16 mouse cellular contexts compared by ENCODE assay signal in the genomic region with DNA sequence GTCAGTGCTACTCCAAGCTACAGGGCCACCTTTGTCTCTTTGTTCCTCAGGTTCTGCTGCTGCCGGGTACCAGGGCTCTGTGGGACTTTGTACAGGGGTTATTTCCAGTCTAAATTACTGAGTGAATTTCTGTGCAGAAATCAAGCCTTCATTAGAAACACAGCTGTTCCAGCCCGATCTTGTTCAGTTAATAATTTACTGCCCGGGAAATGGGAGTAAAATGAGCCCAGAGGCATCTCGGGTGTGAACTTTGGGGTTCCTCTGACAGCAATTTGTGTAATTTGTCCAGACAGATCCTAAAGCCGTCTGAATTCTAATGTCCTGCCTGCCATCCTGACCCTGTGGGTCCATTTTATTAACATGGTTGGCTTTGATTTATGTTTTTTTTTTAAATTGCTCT. TPM values are rescaled to one million over a fixed set of nuclear protein-coding genes. Genes with fewer than 3 reads are reported as not detected.
DNase-seq lines count a peak whose midpoint lies in the region; ATAC-seq and TF ChIP-seq lines count a peak whose summit lies in the region.
"Had no signal": no experiment of that assay in that cellular context is flagged by ENCODE, and none has a peak within 500 bp of the region (broad histone marks: within the 10 kb centered on the region; RNA-seq: fewer than 3 reads in every experiment).

No protein-coding gene starts in this region.

- H3K4me1 ChIP-seq in heart, embryonic 13.5 days = peaks cover 13% of the 10 kb centered on the region
- peaks cover 9% of the 10 kb centered on the region for H3K4me1 ChIP-seq in heart, embryonic 12.5 days (replicated peaks)
- peaks cover 11% of the 10 kb centered on the region for H3K4me1 ChIP-seq in forebrain, embryonic 15.5 days
- H3K4me1 ChIP-seq in kidney, adult 2 months (ENCODE audit: control insufficient read depth, insufficient read depth, low read length) = peaks cover 10% of the 10 kb centered on the region
- peaks cover 4% of the 10 kb centered on the region for H3K4me1 ChIP-seq in limb, embryonic 11.5 days (ENCODE audit: control insufficient read depth, insufficient read depth, low read length)
- H3K4me1 ChIP-seq in heart, embryonic 10.5 days = peaks cover 26% of the 10 kb centered on the region

- 71% methylated on average over 5 of the region's 5 CpGs for WGBS in heart, embryonic 13.5 days
- 65% methylated on average over 5 of the region's 5 CpGs for WGBS in heart, embryonic 12.5 days
- WGBS in forebrain, embryonic 15.5 days = 54% methylated on average over 5 of the region's 5 CpGs
- WGBS in kidney, adult 2 months = 16% methylated on average over 5 of the region's 5 CpGs
- 12% methylated on average over 5 of the region's 5 CpGs for WGBS in limb, embryonic 11.5 days
- WGBS in heart, embryonic 10.5 days = 72% methylated on average over 5 of the region's 5 CpGs

- DNase-seq in kidney, adult 2 months = peak; percentile 87
- peak; percentile 34 for DNase-seq in limb, embryonic 11.5 days (ENCODE audit: low spot score)
- DNase-seq in T-cell, adult 2 months (ENCODE audit: low spot score) = no peak
- DNase-seq in heart, embryonic 10.5 days (ENCODE audit: low spot score) = no peak
- DNase-seq: B cell, adult 2 months; cerebellum, adult 8-10 months; heart, adult 2 months; lung, postnatal 36 days; thymus, adult 18-20 months had no signal

- no peaks in the 10 kb centered on the region for H3K36me3 ChIP-seq in heart, embryonic 13.5 days
- no peaks in the 10 kb centered on the region for H3K36me3 ChIP-seq in heart, embryonic 12.5 days
- H3K36me3 ChIP-seq in forebrain, embryonic 15.5 days = no peaks in the 10 kb centered on the region
- H3K36me3 ChIP-seq in kidney, adult 2 months (ENCODE audit: control insufficient read depth, insufficient read depth, low read length) = no peaks in the 10 kb centered on the region
- H3K36me3 ChIP-seq in limb, embryonic 11.5 days (ENCODE audit: control insufficient read depth, insufficient read depth, low read length) = no peaks in the 10 kb centered on the region
- no peaks in the 10 kb centered on the region for H3K36me3 ChIP-seq in heart, embryonic 10.5 days
- H3K36me3 ChIP-seq: G1E; hindbrain, embryonic 15.5 days; liver, embryonic 12.5 days had no signal

- 0 out of 2 replicates have a peak, but pooled peaks cover 3% of the 10 kb centered on the region for H3K27me3 ChIP-seq in heart, embryonic 13.5 days (replicated peaks)
- no peaks in the 10 kb centered on the region for H3K27me3 ChIP-seq in heart, embryonic 12.5 days (replicated peaks)
- no peaks in the 10 kb centered on the region for H3K27me3 ChIP-seq in forebrain, embryonic 15.5 days
- no peaks in the 10 kb centered on the region for H3K27me3 ChIP-seq in kidney, adult 2 months (replicated peaks; ENCODE audit: control insufficient read depth, insufficient read depth, low read length)
- H3K27me3 ChIP-seq in limb, embryonic 11.5 days (ENCODE audit: control insufficient read depth, insufficient read depth, low read length) = no peaks in the 10 kb centered on the region
- H3K27me3 ChIP-seq in heart, embryonic 10.5 days (ENCODE audit: insufficient read depth, poor library complexity, severe bottlenecking) = no peaks in the 10 kb centered on the region
- H3K27me3 ChIP-seq: hindbrain, embryonic 15.5 days; liver, embryonic 12.5 days had no signal

- H3K27ac ChIP-seq in heart, embryonic 13.5 days (replicated peaks) = no peak overlapping the region
- no peak overlapping the region for H3K27ac ChIP-seq in heart, embryonic 12.5 days (ENCODE audit: poor library complexity, severe bottlenecking)
- peak overlapping the region; percentile 77 for H3K27ac ChIP-seq in forebrain, embryonic 15.5 days (replicated peaks)
- H3K27ac ChIP-seq in kidney, adult 2 months (ENCODE audit: insufficient read depth, low read depth, low read length) = peak overlapping the region; percentile 87
- H3K27ac ChIP-seq in limb, embryonic 11.5 days (replicated peaks; ENCODE audit: low read depth, low read length) = no peak overlapping the region
- H3K27ac ChIP-seq in heart, embryonic 10.5 days = no peak overlapping the region
- H3K27ac ChIP-seq: heart, adult 2 months; hindbrain, embryonic 15.5 days; liver, embryonic 12.5 days had no signal

- 0 out of 2 replicates have a peak overlapping the region, but pooled peaks have one; percentile 19 for H3K9ac ChIP-seq in heart, embryonic 13.5 days
- H3K9ac ChIP-seq in heart, embryonic 12.5 days = no peak overlapping the region
- no peak overlapping the region for H3K9ac ChIP-seq in forebrain, embryonic 15.5 days (replicated peaks)
- H3K9ac ChIP-seq in limb, embryonic 11.5 days (ENCODE audit: low read length) = no peak overlapping the region
- H3K9ac ChIP-seq: hindbrain, embryonic 15.5 days; liver, embryonic 12.5 days had no signal

- no peaks in the 10 kb centered on the region for H3K9me3 ChIP-seq in heart, embryonic 13.5 days
- no peaks in the 10 kb centered on the region for H3K9me3 ChIP-seq in heart, embryonic 12.5 days (replicated peaks)
- H3K9me3 ChIP-seq in forebrain, embryonic 15.5 days = no peaks in the 10 kb centered on the region
- H3K9me3 ChIP-seq in limb, embryonic 11.5 days (ENCODE audit: control insufficient read depth, low read length) = no peaks in the 10 kb centered on the region
- no peaks in the 10 kb centered on the region for H3K9me3 ChIP-seq in heart, embryonic 10.5 days
- H3K9me3 ChIP-seq: G1E; hindbrain, embryonic 15.5 days; liver, embryonic 12.5 days had no signal

- no peak for ATAC-seq in heart, embryonic 13.5 days (ENCODE audit: extremely low read depth, insufficient number of reproducible peaks, low FRiP score, low TSS enrichment)
- ATAC-seq in heart, embryonic 12.5 days (ENCODE audit: insufficient number of reproducible peaks, low FRiP score) = no peak
- no peak for ATAC-seq in forebrain, embryonic 15.5 days (replicated peaks)
- no peak for ATAC-seq in limb, embryonic 11.5 days (ENCODE audit: insufficient number of reproducible peaks, low FRiP score, low TSS enrichment, low read depth)
- no peak for ATAC-seq in activated CD4-positive, CD25-positive, alpha-beta regulatory T cell, adult 4 months
- ATAC-seq: liver, embryonic 12.5 days had no signal

- H3K4me2 ChIP-seq in heart, embryonic 13.5 days = no peak overlapping the region
- H3K4me2 ChIP-seq in heart, embryonic 12.5 days = no peak overlapping the region
- H3K4me2 ChIP-seq in forebrain, embryonic 15.5 days (replicated peaks) = no peak overlapping the region
- no peak overlapping the region for H3K4me2 ChIP-seq in limb, embryonic 11.5 days (ENCODE audit: low read depth, severe bottlenecking)
- H3K4me2 ChIP-seq: hindbrain, embryonic 15.5 days; liver, embryonic 12.5 days had no signal

- no peak for TF ChIP-seq POLR2A in kidney, adult 2 months (IDR thresholded peaks at IDR 0.05; ENCODE audit: low read depth, low read length)

- no peak for TF ChIP-seq CTCF in kidney, adult 2 months (conservative IDR thresholded peaks at IDR 0.05; ENCODE audit: insufficient read depth, insufficient read length, low read depth, low read length)

- no peak overlapping the region for H3K4me3 ChIP-seq in heart, embryonic 13.5 days
- H3K4me3 ChIP-seq in heart, embryonic 12.5 days = no peak overlapping the region
- no peak overlapping the region for H3K4me3 ChIP-seq in forebrain, embryonic 15.5 days
- no peak overlapping the region for H3K4me3 ChIP-seq in kidney, adult 2 months (ENCODE audit: insufficient read depth, low read depth, low read length)
- H3K4me3 ChIP-seq in limb, embryonic 11.5 days (ENCODE audit: low read depth, low read length) = no peak overlapping the region
- H3K4me3 ChIP-seq in heart, embryonic 10.5 days = no peak overlapping the region
- H3K4me3 ChIP-seq: heart, adult 2 months; hindbrain, embryonic 15.5 days; liver, embryonic 12.5 days had no signal

RNA-seq across cellular contexts. Expression of gene Dhx8, which starts 28.6 kb away (rescaled TPM):
- polyA plus RNA-seq in heart, embryonic 13.5 days (2015; fragmentation: Nextera tagmentation; extraction: Ambion mirVana) = 18.8 and 20.1 TPM in 2 replicates
- polyA plus RNA-seq in heart, embryonic 12.5 days (2016; fragmentation: Nextera tagmentation; extraction: Ambion mirVana) = 25.8 and 26.5 TPM in 2 replicates
- 39.3 and 40.0 TPM in 2 replicates for polyA plus RNA-seq in forebrain, embryonic 15.5 days (2015; fragmentation: Nextera tagmentation; extraction: Ambion mirVana)
- polyA plus RNA-seq in kidney, adult 2 months (2012; rRNA removed) = 9.8 and 10.6 TPM in 2 replicates
- 52.0 and 61.8 TPM in 2 replicates for polyA plus RNA-seq in limb, embryonic 11.5 days (2014; fragmentation: Nextera tagmentation; extraction: Ambion mirVana)
- 10 to 100 TPM; 23.6 to 25.5 TPM for polyA plus RNA-seq in activated CD4-positive, CD25-positive, alpha-beta regulatory T cell, adult 4 months (2017; shearing (Covaris generic))
- 28.7 and 33.0 TPM in 2 replicates for polyA plus RNA-seq in heart, embryonic 10.5 days (2016; fragmentation: Nextera tagmentation; extraction: Ambion mirVana)

RNA-seq across cellular contexts. Expression of gene Arl4d, which starts 38.7 kb away (rescaled TPM):
- 8.7 and 9.1 TPM in 2 replicates for polyA plus RNA-seq in heart, embryonic 13.5 days (2015; fragmentation: Nextera tagmentation; extraction: Ambion mirVana)
- 10.0 and 10.3 TPM in 2 replicates for polyA plus RNA-seq in heart, embryonic 12.5 days (2016; fragmentation: Nextera tagmentation; extraction: Ambion mirVana)
- polyA plus RNA-seq in forebrain, embryonic 15.5 days (2015; fragmentation: Nextera tagmentation; extraction: Ambion mirVana) = 45.8 TPM in 2 replicates
- 23.1 and 27.2 TPM in 2 replicates for polyA plus RNA-seq in kidney, adult 2 months (2012; rRNA removed)
- 1.7 TPM in 2 replicates for polyA plus RNA-seq in limb, embryonic 11.5 days (2014; fragmentation: Nextera tagmentation; extraction: Ambion mirVana)
- polyA plus RNA-seq in activated CD4-positive, CD25-positive, alpha-beta regulatory T cell, adult 4 months (2017; shearing (Covaris generic)) = under 1 TPM; 0.32 to 0.36 TPM
- polyA plus RNA-seq in heart, embryonic 10.5 days (2016; fragmentation: Nextera tagmentation; extraction: Ambion mirVana) = 10.3 and 10.9 TPM in 2 replicates

Comparison
In these comparisons a context has a peak if more than half of its experiments do, and no peak if none do; other contexts are left out.
1. H3K27ac ChIP-seq: peak in forebrain, embryonic 15.5 days (single experiment) and kidney, adult 2 months (single experiment); none in heart, embryonic 13.5 days (single experiment), heart, embryonic 12.5 days (single experiment), limb, embryonic 11.5 days (single experiment) and heart, embryonic 10.5 days (single experiment).
2. DNase-seq: peak in kidney, adult 2 months (single experiment) and limb, embryonic 11.5 days (single experiment); none in T-cell, adult 2 months (single experiment) and heart, embryonic 10.5 days (single experiment).